In the genomic region with DNA sequence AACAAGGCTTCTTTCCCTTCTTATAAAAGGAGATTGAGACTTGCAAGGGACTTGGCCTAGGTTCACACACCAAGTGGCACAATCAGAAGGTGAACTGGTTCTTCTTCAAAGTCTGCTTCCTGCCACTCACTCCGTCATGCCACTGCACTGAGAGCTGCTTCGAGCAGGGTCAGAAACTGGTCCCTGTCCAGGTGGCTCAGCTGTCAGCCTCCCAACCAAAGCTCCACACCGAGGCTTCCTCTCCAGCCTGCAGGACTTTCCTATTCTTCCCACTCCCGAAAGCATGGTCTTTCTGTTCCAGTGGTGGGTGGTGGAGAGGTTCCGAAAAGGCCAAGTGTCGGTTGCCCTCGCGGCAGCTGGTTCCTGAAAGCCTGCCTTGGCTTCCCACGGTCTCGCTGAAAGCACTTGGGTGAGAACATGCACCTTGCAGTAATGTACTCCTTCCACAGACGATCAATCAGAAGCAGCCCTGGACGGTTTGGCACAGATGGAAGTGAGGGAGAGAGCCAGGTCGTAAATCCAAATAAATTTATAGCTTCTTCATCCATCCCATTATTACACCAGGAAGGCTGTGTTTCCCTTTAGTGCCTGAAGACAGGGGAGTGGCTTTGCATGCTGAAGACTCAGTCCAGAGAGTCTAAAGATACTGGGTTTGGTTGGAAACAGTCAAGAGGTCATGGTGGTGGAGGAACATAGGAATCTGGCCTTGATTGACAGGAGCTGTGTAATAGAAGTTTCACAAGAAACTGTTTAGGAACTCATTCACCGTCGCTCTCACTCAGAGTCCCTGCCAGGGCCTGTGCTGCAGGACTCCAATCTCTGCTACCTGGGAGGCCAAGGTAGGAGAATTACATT, we compare ENCODE assay signal across 9 mouse cellular contexts.
"Had no signal": no experiment of that assay in that cellular context is flagged by ENCODE, and none has a peak within 500 bp of the region (broad histone marks: within the 10 kb centered on the region; RNA-seq: fewer than 3 reads in every experiment).

No protein-coding gene starts in this region.

- DNase-seq: left cerebral cortex, postnatal 4 days; lung, adult 18-20 months; right cerebral cortex, postnatal 25 days; thymus, postnatal 14 days had no signal

- H3K4me2 ChIP-seq: limb, embryonic 13.5 days; midbrain, embryonic 13.5 days had no signal

- H3K27ac ChIP-seq: hindbrain, postnatal 0 days; limb, embryonic 13.5 days; liver, embryonic 14.5 days; midbrain, embryonic 13.5 days; stomach, postnatal 0 days had no signal

- H3K4me3 ChIP-seq: limb, embryonic 13.5 days; midbrain, embryonic 13.5 days had no signal

- H3K36me3 ChIP-seq: limb, embryonic 13.5 days; midbrain, embryonic 13.5 days had no signal

- H3K9me3 ChIP-seq: limb, embryonic 13.5 days; midbrain, embryonic 13.5 days had no signal

- ATAC-seq: hindbrain, postnatal 0 days; midbrain, embryonic 13.5 days had no signal

- H3K9ac ChIP-seq: limb, embryonic 13.5 days; liver, embryonic 14.5 days; midbrain, embryonic 13.5 days had no signal
